Mouse (Mus musculus) G1E-ER4 (cell line): Measurements from ENCODE around the gene Tspan6. TPM values are rescaled to one million over a fixed set of nuclear protein-coding genes. Genes with fewer than 3 reads are reported as not detected.

Experiments used
- GATA1 ChIP-seq: IDR thresholded peaks from one replicate; pipeline ENCODE4 v1.8.0; 2012; ENCODE audit warnings: low read length, inconsistent platforms
- polyA plus RNA-seq: library from polyadenylated mRNA; stranded (reverse); fragments of >175 nt; gene quantifications from 2 replicates; pipeline ENCODE4 v1.2.3, GENCODE M21; 2012

The Tspan6 gene
- polyA plus RNA-seq: not detected in 2 replicates

DNA sequence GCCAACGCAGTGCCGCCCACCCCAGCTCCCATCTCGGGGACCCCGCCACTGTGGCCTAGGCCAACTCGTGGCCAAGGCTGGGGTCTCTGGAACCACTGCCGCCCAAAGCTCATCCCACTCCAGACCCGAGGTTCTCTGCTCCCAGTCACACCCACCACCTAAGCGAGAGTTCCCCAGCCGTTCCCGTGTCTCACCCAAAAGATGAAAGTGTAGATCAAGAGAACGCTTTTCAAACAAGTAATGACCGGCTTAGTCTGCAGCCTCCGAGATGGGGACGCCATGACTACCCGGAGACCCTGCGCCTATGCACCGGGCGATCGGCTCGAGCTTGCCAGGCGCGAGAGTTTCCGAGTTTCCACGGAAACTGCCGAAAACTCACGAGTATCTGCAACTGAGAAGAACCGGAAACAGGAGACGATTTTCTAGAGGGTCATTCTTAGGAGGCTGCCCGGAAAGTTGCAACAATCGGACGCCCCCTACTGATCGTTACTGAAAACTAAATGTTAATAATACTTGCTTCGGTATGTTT is at the start of gene Tspan6:
Gene Tspan6, minus strand, starts transcription at position 416 of the 529 bp plus-strand sequence.
- no peak for TF ChIP-seq GATA1

DNA sequence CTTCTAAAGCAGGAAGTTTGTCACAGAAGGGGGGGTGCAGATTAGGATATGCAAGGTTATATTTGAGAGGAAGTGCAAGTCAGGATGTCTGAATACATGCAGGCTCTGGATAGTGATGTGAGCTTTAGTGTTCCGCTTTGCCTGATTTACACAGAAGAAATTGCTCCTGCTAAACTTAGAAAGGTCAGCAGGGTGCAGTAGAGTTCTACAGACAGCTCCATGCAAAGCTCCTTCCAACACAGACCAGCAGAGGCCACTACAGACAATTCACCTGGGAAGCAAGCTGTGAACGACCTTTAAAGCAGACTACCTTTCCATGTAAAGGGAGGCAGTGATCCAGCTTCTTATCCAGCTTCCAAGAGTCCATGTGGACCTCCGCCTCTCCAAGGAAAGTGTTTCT is 49.2 kb upstream of the Tspan6 start:
- TF ChIP-seq GATA1: no peak

DNA sequence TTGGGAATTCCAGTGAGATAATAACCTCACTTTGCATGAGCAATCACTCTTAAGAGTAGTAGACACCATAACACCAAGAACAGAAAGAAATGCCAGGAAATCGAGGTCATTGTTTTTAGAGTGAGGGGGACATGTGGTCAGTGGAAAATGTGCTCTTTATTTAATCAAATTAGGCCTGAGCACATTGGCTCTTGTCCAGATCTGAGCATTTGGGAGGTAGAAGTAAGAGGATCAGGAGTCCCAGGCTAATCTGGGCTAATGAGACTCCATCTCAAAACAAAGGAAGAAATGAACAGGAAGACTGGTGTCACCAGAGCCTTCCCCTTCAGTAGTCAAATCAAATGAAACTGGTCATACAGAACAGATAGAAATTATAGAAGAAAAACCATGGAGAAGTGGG is 41.3 kb upstream of the Tspan6 start:
- TF ChIP-seq GATA1: no peak

DNA sequence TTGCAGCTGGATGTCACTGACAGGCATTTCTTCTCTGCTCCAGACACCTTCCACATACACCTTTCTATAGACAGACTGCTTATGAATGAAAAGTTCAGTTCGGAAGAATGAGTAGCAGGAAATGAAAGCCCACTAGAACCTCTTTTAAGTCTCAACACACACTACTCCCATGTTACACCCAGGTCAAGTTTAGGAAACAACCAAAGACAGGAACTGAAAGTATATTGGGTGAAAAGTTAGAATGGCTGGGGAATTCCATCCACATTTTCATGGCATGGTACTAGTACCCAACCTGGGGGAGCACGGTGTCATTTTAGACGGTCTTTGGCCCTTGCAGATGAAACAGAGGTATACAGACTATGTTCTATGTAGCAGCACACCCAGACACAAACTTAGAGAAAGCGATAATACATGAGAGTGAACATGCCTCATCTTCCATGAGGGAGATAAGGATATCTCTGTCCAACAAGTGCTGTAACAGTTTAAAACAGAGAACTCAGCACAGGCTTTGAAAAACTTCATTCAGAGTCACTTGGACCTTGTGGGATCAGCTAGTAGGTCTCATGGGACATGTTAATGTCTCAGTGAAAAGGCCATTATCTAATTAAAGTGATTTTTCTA is 38.5 kb upstream of the Tspan6 start:
- TF ChIP-seq GATA1: no peak

DNA sequence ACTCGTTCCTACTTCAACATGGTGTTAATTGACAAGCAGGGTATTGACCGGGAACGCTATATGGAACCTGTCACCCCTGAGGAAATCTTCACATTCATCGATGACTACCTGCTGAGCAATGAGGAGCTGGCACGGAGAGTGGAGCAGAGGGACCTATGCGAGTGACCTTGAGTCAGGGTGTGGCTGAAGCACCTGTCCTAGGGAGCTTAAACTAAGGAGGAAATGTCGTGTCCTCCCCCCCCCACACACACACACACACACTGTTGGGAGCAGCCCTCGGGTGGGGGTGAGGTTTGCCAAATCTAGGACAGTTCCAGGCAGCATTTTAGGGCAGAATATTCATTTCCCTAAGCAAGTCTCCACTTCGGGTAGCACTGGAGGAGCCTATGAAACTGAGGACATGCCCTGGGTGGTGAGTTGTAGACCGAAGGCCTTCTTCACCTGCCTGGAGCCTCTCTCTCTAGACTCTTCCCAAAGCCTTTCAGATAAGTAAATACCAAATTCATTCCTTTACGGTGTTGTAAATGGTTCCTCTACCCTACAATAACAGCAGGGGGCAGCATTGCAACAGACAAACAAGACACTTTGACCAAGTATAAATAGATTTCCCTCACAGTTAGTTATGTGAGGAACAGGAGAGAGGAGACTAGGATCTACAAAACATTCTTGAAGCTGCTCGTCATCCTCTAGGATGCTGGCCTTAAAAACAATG is 33.2 kb upstream of the Tspan6 start:
- no peak for TF ChIP-seq GATA1

DNA sequence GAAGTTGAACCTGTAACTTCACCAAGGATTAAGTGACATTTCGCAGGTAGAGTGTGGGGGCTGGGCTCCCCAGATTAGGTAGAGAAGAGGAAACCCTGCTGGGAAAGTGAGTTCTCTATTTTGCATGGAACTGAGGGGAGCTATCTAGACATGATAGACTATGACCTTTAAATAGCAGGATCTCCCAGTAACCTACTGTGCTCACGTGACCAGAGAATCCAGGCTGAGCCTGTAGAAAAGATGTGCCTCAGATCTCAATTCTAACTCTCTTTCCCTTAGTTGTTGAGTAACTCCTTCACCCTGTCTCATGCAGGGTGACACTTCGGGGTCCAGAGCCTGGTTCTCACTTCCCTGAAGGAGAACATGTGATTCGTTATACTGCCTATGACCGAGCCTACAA is 28.5 kb upstream of the Tspan6 start:
- no peak for TF ChIP-seq GATA1

DNA sequence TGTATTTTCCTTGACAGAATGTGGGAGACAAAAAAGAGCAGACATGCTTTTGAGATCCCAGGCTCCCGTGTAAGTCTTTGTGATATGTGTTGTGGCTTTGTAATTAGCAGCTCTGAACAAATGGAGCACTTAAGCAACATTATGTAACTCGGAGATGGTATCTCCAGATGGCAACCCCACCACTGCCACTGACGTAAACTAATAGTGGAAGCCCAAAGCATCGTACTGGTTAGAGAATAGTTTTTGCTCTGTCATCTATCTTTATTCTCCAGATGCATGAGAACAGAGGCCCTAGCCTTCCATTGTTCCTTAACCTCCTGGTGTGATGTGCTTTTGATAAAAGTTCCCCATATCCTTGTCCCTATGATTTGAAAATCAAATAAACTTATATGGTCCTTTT is 23.0 kb upstream of the Tspan6 start:
- TF ChIP-seq GATA1: no peak

DNA sequence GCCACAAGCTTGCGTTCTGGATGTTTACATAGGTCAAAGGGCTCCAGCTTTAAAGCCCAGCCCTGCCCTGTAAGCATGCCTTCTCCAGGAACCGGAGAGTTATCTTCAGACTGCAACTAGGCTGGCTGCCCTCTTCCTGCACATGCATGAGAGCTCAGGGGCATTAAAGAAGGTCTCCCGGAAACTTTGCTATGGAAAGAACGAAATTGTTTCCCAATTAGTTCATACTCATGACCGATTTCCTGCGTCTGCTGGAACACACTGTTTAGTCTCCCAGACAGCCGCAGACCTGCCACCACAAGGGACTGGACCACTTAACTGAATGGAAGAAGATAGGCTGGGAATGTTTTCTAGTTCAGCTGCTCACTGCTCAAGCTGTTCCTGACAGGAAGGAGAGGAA is 16.0 kb upstream of the Tspan6 start:
- no peak for TF ChIP-seq GATA1

DNA sequence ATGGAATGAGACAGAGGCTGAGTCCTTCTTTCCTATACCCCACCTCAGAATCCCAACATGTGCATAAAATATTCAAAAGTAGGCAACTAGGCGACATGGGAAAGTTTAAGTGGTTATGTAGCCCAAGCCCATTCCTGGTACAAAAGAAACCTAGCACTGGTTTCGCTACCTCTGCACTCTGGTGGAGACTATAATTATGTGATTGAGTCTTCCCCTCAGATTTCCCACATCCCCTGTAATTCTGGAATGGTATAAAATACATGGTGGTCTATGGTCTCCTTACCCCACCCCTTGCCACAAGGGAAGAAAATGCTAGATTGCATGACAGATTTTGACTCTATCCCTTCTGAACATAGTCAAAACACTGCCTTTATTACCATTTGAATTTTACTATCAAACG is 14.8 kb upstream of the Tspan6 start:
- TF ChIP-seq GATA1: no peak

DNA sequence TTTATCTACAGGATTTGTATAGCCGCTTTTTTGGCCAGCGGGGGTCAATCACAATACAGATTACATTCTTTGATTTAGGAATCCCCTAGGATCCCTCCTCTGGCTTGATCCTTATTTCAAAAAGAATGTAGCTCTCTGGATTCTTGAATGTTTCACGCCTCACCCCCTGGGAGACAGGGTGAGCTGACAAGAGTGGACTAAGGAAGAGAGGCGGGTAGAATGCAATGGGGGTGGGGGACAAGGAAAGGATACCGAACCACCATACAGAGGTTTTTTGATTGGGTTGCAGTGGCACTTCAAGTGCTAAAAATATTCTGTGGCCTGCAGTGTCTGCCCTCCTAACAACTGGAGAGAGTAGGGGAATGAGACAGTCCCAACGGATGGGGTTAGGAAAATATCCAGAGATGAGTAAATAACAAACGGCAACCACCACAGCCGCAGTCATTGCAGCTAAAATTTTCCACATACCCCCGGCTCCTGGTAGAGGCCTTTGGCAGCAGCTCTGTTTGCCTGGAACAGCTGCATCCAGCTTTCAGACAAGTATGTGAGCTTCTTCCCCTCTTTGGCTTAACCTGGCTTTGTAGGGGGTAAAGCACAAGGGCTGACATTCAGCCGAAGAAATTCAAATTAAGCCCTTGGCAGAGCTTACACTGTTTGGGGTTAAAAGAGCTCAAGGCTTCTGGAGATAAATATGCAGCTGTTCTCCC is 13.3 kb upstream of the Tspan6 start:
- TF ChIP-seq GATA1: no peak

DNA sequence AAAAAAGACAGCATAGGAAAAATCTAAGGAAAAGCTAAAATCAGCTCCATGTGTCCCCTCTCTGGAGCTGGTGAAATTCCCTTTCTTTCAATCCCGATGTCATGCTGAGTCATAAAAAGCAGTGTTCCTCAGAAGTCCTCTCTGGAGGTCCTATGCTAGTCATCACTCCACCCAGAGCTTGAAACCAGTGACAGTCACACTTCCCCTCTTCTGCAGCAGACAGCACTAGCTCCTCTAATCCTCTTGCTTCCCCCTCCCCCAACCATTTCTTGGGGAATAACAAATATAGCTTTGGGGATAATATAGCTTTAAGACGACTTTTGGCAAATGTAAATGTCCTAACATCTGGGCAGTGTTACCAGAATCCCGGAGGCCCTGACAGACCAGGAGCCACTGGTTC is 10.0 kb upstream of the Tspan6 start, which contains the start of gene Srpx2:
Gene Srpx2, plus strand, starts transcription at position 166 of the 400 bp plus-strand sequence.
- no peak for TF ChIP-seq GATA1

DNA sequence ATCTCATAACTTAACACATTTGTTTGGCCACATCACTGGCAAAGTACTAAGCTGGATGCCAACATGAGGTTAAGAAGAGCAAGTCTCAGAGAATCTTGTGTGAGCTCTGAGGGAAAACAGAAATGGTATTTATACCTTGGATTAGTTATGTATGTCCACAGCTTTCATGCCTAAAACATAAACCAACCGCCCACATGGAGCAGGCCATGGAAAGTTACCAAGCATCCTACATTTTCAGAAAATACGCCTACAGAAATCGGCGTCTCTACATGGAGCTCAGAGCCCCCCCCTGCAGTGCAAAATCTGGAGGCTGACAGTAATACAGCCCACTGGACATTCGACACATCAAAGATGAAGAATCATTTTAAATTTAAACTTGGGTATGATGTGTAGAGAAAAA is 10.1 kb downstream of the Tspan6 start:
- no peak for TF ChIP-seq GATA1

DNA sequence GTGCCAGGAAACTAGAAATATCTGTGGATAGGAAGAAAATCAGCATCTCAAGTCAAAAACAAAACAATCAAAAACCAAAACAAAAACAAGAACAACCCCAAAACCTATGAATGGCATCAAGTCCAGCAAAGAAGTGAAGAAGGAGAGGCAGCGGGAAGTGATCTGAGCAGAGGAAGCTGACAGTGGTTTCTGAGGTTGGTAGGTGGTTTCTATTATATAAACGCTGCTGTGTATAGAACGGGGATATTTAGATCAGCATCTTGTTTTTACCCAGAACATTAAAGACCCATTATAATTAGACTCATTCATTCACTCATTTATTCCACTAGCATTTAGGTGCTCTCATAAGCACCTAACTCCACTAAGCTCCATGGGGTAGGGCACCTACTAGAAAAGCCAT is 10.9 kb downstream of the Tspan6 start:
- no peak for TF ChIP-seq GATA1

DNA sequence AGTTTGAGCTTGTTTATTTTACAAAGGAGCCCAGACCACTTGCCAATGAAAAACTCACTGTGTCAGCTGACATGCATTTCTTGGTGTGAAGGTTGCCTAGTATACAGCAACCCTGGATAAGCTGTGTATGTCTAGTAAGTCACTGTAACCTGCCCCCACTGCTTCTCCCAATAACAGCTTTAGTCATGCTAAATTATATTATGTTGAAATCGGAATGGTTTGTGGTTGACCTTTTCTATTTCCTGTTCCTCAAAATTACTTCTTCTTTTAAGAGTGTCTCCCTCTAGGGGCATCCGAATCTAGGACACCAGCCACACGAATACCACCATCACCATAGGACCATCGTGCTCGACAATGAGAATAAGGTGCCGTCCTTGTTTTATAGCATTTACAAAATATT is 28.5 kb downstream of the Tspan6 start:
- no peak for TF ChIP-seq GATA1

DNA sequence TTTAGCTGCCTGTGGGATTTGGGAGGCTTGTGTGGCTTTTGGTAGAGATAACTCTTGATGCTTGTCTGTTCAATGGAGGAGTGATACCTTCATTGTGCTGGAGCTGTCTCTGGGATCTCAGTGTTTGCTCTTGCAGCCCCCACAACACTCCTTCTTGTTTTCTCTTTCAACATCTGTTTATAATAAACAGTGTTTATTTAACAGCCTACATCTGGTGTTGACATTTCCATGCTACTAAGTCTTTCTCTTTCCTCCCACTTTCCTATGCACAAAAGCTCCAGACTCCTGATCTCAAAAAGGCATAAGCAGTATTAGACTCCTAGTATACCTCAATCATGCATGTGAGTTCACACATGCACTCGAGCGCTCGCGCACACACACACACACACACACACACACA is 44.6 kb downstream of the Tspan6 start:
- no peak for TF ChIP-seq GATA1

DNA sequence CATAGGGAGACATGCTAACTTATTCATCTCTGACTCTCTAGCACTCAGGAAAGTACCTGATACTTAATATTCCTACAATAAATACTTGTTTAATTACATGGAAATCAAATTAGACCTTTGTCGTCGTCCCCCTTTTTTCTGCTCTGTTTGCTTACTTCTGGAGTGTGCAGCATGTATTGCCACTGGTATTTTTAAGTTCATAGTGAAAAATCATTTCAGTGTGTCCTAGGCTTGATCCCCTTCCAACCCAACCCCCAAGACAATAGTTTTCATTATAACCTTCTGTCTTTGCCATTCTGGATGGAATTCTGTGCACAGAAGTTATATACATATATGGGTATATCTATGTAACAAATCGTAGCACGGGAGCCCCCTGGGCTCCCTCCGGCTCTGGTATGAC is 47.5 kb downstream of the Tspan6 start, which contains the start of gene Tnmd:
Gene Tnmd, plus strand, starts transcription at position 301 of the 400 bp plus-strand sequence.
- TF ChIP-seq GATA1: no peak

Other genes starting within 250 kb of the Tspan6 start
- gene Pcdh19, start 209.4 kb downstream of the Tspan6 start, polyA plus RNA-seq: not detected in 2 replicates
- not detected in 2 replicates for gene Tnmd, start 47.4 kb downstream of the Tspan6 start, polyA plus RNA-seq
- gene Srpx2, start 10.0 kb upstream of the Tspan6 start, polyA plus RNA-seq: not detected in 2 replicates
- gene Sytl4, start 83.4 kb upstream of the Tspan6 start, polyA plus RNA-seq: not detected in 2 replicates
- 31.4 and 69.1 TPM in 2 replicates for gene Cstf2, start 160.8 kb upstream of the Tspan6 start, polyA plus RNA-seq